Mouse (Mus musculus) lung, postnatal 4 days (tissue): Measurements from ENCODE around the gene Rfng.
A peak's percentile ranks its signal among the peaks of the same experiment; 100 is the strongest.
"Not testable (repeated sequence)": the region's sequence is repeated elsewhere in the genome, so short reads cannot be mapped to it uniquely, and the experiment has no call there.

Source experiments
- DNase-seq, 2 experiments: peaks; one replicate each; pipeline ENCODE4 v3.0.0; 2021

The Rfng gene

DNA sequence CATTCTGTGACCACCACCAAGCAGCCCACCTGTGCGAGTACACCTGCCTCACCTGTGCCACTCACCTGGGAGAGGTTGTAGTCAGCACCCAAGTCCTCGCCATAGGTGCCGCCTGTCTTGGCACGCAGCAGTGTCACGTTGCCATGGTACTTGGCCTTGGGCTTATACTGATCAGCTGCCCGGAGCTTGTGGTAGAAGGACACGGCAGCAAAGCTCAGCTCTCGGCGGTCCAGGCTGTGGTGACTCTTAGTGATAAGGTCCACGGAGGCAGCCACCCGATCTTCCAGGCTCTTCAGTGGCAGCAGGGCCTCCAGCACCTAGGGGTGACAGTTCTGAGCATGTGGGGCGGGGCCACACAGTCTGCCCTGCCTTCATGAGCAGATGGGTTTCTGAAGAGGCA is 24.0 kb upstream of the Rfng start:
- no peak for DNase-seq

DNA sequence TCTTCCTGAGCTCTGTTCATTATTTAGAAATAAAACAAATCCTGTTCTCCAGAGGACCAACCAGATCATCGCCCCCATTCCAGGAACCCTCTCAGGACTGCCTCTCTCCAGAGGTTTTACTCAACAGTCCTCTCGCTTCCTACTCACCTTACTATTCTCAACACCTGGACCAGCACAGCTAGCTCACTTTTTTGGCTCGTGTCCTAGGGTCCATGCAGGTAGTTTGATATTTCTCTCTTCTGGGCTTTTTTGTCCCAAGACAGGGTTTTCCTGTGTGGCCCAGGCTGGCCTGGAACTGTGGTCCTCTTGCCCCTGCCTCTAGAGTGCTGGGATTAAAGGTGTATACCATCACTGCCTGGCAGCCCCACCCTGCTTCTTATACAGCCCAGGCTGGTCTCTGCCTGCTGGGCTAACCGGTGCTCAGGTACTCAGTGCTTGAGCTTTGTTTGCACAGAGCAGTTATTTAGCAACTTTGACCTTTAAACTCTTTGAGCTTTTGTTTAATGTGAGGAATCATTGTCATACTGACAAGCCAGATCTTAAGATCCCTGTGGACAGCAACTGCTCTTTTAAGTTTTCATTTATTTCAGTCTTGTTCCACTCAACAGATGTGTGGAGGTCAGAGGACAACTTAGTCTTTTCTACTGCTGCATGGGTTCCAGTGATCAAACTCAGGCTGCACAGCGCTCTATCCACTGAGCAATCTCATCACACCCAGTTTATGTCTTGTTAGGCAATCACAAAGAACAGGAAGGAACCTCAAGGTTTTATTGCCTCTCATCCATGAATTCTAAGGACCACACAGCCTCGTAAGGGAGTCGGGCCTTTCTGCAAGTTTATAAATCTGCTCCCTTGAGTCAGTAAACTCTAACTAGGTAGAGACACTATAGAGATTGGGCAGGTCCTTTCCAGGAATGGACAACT is 21.6 kb upstream of the Rfng start:
- DNase-seq: no peak

GRCm38 (mm10) chr11:120804769-120805168 is 20.8 kb upstream of the Rfng start:
- DNase-seq: no peak

- DNase-seq: no peak
These were observed 20.3 kb upstream of the Rfng start for GRCm38 (mm10) chr11:120804274-120804673.

DNA sequence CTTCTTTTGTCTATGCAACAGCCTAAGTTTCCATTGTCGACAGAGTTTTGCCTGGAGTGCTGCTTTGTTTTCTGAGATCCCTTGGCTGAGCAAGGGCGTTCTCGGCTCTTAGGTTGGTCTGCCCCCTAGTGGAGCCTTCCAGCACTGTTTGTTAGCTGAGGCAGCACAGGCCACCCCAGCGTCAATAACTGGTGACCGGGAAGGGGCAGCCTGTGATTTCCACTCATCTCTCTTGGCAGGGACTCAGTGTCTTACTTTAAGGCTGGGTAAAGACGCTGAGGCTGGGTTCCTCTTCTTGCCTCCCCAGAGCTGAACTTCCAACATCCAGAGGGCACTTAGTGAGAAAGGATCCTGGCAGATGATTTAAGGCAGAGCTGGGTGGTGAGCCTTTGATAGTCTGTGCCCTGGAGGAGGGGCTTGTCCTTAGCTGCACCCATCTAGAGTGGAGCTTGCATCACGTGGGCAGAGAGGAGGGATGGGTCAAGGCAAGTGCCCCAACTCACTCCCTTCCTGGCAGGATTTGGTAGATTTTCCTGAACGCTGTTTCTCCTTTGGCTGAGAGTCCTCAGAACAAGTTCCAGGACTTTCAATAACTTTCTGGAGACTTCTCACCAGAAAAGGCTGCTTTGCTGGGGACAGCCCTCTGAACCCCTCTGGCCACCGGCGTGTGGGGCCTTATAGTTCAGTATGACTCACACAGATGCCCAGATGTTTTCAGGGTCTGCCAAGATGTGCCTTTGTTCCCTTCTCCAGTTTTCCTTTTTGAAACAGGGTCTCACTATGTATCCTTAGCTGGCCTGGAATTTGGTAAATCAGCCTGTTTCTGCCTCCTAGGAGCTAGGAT is 16.3 kb upstream of the Rfng start:
- peak; percentile 91 to 93 for DNase-seq

DNA sequence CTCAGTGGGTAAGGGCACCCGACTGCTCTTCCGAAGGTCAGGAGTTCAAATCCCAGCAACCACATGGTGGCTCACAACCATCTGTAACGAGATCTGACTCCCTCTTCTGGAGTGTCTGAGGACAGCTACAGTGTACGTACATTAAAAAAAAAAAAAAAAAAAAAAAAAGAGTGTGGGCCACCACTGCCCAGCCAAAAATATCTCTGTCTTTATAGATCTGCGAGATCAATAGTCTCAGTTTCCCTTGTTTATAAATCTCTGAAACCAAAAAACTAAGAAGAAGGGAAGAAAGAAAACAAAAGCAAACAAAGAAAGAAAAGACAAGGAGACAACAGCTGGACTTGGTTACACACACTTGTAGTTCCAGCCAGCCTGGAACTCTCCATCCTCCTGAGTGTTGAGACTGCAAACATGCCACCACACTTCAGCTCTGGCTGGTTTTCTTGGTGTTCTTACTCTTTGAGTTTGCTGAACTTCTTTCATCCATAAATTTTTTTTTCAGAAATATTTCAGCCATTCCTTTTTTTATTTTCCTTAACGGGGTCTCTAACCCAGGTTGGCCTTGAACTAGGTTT is 15.4 kb upstream of the Rfng start:
- peak in 1 of 2 experiments; percentile 24 for DNase-seq

GRCm38 (mm10) chr11:120798244-120798643 is 14.2 kb upstream of the Rfng start:
- no peak for DNase-seq

DNA sequence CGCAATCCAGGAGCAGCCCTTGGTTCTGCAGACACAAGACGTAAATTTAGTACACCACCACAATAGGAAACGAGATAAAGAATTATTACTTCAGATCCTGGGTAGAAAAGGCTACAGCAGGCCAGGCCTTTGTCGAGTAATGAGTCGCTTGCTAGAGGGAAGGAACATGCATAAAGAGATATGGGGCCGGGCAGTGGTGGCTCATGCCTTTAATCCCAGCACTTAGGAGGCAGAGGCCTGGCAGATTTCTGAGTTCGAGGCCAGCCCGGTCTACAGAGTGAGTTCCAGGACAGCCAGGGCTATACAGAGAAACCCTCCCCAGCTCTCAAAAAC is 12.6 kb upstream of the Rfng start:
- DNase-seq: no peak

- peak; percentile 97 to 99 for DNase-seq
These were observed 12.0 kb upstream of the Rfng start, which contains the start of gene Dus1l for GRCm38 (mm10) chr11:120795756-120796613. TSS of gene Dus1l (minus strand) at chr11:120796403.

DNA sequence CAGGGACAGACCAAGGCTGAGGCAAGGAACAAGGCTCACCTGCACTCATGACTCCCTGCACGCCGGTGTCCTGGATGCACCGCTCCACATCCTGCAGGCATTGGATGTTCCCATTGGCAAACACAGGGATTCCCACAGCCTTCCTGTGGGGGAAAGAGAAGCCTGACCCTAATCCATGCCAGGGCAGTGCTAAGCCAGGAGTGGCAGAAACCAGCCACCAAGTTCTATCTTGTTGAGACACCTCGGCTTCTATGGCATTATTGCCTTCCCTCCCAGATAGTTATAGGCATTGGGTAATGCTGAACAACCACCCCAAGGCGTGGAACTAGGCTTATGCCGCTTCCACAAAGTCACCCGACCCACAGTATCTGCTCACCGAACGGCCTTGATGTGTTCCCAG is 8.6 kb upstream of the Rfng start:
- no peak for DNase-seq

DNA sequence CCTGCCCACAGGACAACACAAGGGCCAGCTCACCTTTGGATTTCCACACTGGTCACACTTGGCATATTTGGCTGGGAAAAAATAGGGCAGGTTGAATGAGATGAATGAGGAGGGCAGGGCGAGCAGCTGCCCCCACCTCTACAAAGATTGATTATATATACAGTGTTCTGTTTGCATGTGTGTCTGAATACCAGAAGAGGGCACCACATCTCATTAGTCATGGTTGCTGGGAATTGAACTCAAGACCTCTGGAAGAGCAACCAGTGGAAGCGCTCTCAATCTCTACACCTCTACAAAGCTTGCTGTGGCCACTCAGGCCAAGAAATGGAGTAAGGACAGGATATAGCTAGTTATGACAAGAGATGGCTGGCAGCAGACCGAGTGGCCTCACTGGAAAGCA is 5.8 kb upstream of the Rfng start:
- no peak for DNase-seq

DNA sequence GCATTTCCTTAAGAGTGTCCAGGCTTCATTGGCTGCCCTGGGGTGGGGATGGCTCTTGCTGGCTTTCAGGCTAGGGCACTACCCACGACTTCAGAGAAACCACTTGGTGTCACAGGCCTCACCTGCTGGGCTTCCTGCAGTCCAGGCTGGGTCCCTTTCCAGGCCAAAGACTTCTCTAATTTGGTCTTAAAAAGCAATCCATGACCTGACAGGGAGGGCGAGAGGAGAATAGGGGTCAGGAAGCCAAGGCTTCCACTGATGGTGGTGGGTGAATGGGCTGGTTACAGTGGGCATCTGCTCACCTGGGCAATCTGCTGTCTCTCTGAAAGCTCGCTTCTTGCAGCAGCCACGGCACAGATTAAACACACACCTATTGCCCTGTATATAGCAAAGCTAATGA is 5.3 kb upstream of the Rfng start:
- DNase-seq: no peak

- not testable (repeated sequence) for DNase-seq
These were observed 4.5 kb upstream of the Rfng start for GRCm38 (mm10) chr11:120788460-120788859.

DNA sequence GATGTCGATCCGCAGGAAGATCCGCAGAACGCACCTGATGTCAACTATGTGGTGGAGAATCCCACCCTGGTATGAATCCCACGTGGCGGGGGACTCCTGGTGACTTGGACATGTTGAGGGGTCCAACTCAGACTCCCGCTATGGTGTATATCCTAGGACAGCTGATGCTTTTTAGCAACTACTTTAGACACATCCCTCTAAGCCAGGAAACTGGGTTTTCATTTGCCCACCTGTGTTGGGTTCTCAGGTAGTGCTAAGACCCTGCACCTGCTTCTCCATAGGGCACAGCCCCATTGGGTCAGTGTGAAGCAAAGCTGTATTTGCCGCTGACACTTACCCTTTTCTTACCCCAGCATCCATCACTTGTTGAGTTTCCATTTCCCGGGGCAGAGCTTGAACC is 1.1 kb upstream of the Rfng start:
- DNase-seq: no peak

GRCm38 (mm10) chr11:120783426-120784063 is 462 bp downstream of the Rfng start:
- DNase-seq: peak in 1 of 2 experiments; percentile 27

- not testable (repeated sequence) for DNase-seq
These were observed 2.6 kb downstream of the Rfng start for GRCm38 (mm10) chr11:120781361-120781760.

GRCm38 (mm10) chr11:120779876-120780275 is 4.1 kb downstream of the Rfng start:
- no peak for DNase-seq

- DNase-seq: no peak
These were observed 6.9 kb downstream of the Rfng start for GRCm38 (mm10) chr11:120777123-120777522.

DNA sequence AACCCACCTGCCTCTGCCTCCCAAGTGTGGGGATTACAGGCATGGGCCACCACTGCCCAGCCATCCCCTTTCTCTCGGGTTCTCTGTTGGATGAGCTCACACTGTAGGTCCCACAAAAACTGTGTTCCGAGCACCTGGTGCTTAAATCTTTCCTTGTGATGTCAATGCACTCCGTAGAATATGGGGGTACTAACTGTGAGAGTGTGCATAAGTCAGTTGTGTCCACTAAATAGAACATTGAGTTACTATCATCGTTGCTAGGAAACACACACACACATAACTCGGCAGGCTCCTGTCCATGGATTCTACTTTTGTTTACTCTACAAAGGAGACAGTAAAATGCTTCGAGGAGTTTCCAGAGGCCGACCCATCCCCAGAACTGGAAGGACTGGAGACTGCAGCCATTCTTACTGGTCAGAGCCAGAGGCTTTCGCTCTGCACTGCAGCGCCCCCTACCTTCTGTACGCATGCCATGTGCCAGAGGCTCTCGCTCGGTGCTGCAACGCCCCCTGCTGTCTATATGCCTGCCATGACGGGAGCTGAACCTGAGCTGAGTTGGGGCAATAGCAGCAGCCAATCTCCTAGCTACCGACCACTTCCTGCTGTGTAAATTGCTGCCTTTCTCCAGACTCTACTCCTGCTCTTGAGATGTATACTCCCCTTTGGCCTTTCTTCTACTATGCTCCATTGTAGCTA is 8.1 kb downstream of the Rfng start:
- DNase-seq: peak; percentile 92 to 97

GRCm38 (mm10) chr11:120773463-120774190 is 10.4 kb downstream of the Rfng start:
- no peak for DNase-seq

- no peak for DNase-seq
These were observed 11.3 kb downstream of the Rfng start for GRCm38 (mm10) chr11:120772749-120773148.
